In the genomic region with DNA sequence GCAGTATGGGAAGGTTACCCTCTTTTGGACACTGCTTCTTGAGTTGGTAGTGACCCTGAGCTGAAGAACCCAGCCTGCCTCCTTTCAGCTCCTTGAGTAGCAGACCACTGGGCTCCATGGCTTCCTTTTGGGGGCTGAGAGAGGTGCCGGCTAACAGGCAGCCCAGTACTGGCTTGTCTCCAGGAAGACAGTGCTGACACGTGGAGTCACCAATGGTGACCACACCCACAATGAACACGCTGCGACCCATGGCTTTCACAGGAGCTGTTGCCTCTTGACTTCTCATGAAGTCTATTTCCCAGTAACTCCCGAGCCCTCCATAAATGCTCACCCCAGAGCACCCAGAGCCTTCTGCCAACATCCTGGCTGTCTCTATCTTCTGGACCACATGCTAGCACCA, we compare ENCODE assay signal across 8 mouse cellular contexts. TPM values are rescaled to one million over a fixed set of nuclear protein-coding genes. Genes with fewer than 3 reads are reported as not detected.
DNase-seq lines count a peak whose midpoint lies in the region; ATAC-seq and TF ChIP-seq lines count a peak whose summit lies in the region.

No protein-coding gene starts in this region.

- no peak overlapping the region for H3K9ac ChIP-seq in forebrain, embryonic 12.5 days
- H3K9ac ChIP-seq in forebrain, postnatal 0 days = no peak overlapping the region
- H3K9ac ChIP-seq in heart, postnatal 0 days (replicated peaks; ENCODE audit: low read depth, low read length) = no peak overlapping the region

- H3K9me3 ChIP-seq in forebrain, embryonic 12.5 days = no peaks in the 10 kb centered on the region
- no peaks in the 10 kb centered on the region for H3K9me3 ChIP-seq in forebrain, postnatal 0 days (ENCODE audit: low read length)
- no peaks in the 10 kb centered on the region for H3K9me3 ChIP-seq in heart, postnatal 0 days (replicated peaks; ENCODE audit: control insufficient read depth, low read length)

- no peaks in the 10 kb centered on the region for H3K36me3 ChIP-seq in forebrain, embryonic 12.5 days (replicated peaks)
- H3K36me3 ChIP-seq in forebrain, postnatal 0 days (ENCODE audit: insufficient read depth) = no peaks in the 10 kb centered on the region
- H3K36me3 ChIP-seq in heart, postnatal 0 days (replicated peaks; ENCODE audit: control insufficient read depth, insufficient read depth, low read length) = no peaks in the 10 kb centered on the region

- no peak for TF ChIP-seq CTCF in forebrain, postnatal 0 days (IDR thresholded peaks at IDR 0.05; ENCODE audit: low read depth)
- TF ChIP-seq CTCF in heart, postnatal 0 days (IDR thresholded peaks at IDR 0.05; ENCODE audit: low read depth) = no peak

- intact Hi-C loops in left cerebral cortex, postnatal 25 days (cut with DNase I) = loop anchor here (5.0 kb wide), 2 partner anchors 68 to 138 kb away; a partner anchor contains a TSS

- H3K4me1 ChIP-seq in forebrain, embryonic 12.5 days = peaks cover 9% of the 10 kb centered on the region; the same call in 1 of the 2 replicates
- H3K4me1 ChIP-seq in forebrain, postnatal 0 days (ENCODE audit: insufficient read depth) = no peaks in the 10 kb centered on the region
- H3K4me1 ChIP-seq in heart, postnatal 0 days (ENCODE audit: control insufficient read depth, insufficient read depth) = no peaks in the 10 kb centered on the region; the same call in 1 of the 2 replicates

- H3K27me3 ChIP-seq in forebrain, embryonic 12.5 days = 0 out of 2 replicates have a peak, but pooled peaks cover 9% of the 10 kb centered on the region
- H3K27me3 ChIP-seq in forebrain, postnatal 0 days (ENCODE audit: insufficient read depth, low read length) = no peaks in the 10 kb centered on the region
- H3K27me3 ChIP-seq in heart, postnatal 0 days (ENCODE audit: control insufficient read depth, insufficient read depth, low read length) = 0 out of 2 replicates have a peak, but pooled peaks cover 6% of the 10 kb centered on the region

- H3K4me2 ChIP-seq in forebrain, embryonic 12.5 days = peak overlapping the region; percentile 50
- H3K4me2 ChIP-seq in forebrain, postnatal 0 days (ENCODE audit: low read depth) = no peak overlapping the region
- peak overlapping the region; percentile 68 for H3K4me2 ChIP-seq in heart, postnatal 0 days (ENCODE audit: low read depth, low read length)

- WGBS in forebrain, embryonic 12.5 days = 85% methylated on average over 5 of the region's 5 CpGs
- WGBS in forebrain, postnatal 0 days = 70% methylated on average over 5 of the region's 5 CpGs
- 25% methylated on average over 5 of the region's 5 CpGs for WGBS in heart, postnatal 0 days

- H3K4me3 ChIP-seq in forebrain, embryonic 12.5 days (replicated peaks) = no peak overlapping the region
- H3K4me3 ChIP-seq in forebrain, postnatal 0 days (ENCODE audit: low read depth, low read length) = no peak overlapping the region
- peak overlapping the region; percentile 39 for H3K4me3 ChIP-seq in heart, postnatal 0 days (ENCODE audit: low read depth, low read length)

- no peak for ATAC-seq in forebrain, embryonic 12.5 days (ENCODE audit: low FRiP score)
- no peak for ATAC-seq in forebrain, postnatal 0 days
- peak; percentile 31 for ATAC-seq in CD4-positive, CD25-positive, alpha-beta regulatory T cell, adult 4 months
- no peak for ATAC-seq in heart, postnatal 0 days (ENCODE audit: insufficient read depth, low read depth)
- ATAC-seq in megakaryocyte, adult 5-6 weeks (ENCODE audit: poor library complexity, severe bottlenecking) = peak; percentile 26

- DNase-seq in forebrain, postnatal 0 days = no peak
- no peak for DNase-seq in heart, postnatal 0 days (ENCODE audit: low spot score)
- no peak for DNase-seq in right cerebral cortex, postnatal 10 days (ENCODE audit: low spot score in 2 of 2)
- DNase-seq in adrenal gland, adult 18-20 months (ENCODE audit: low spot score in 2 of 2) = no peak
- DNase-seq in left cerebral cortex, postnatal 25 days (ENCODE audit: low spot score in 2 of 2) = no peak

- no peak for TF ChIP-seq EP300 in heart, postnatal 0 days (IDR thresholded peaks at IDR 0.05; ENCODE audit: low read depth)

- no peak overlapping the region for H3K27ac ChIP-seq in forebrain, embryonic 12.5 days
- no peak overlapping the region for H3K27ac ChIP-seq in forebrain, postnatal 0 days (ENCODE audit: low read depth, low read length)
- no peak overlapping the region for H3K27ac ChIP-seq in heart, postnatal 0 days (ENCODE audit: low read depth)

RNA-seq across cellular contexts. Expression of a gene that starts 6.5 kb away (rescaled TPM):
- polyA plus RNA-seq in forebrain, embryonic 12.5 days (2016; fragmentation: Nextera tagmentation; extraction: Ambion mirVana) = 0.40 and 0.76 TPM in 2 replicates
- total RNA-seq in forebrain, postnatal 0 days (2014; rRNA removed) = 1.1 and 1.9 TPM in 2 replicates
- 0.48 and 0.52 TPM in 2 replicates for polyA plus RNA-seq in forebrain, postnatal 0 days (2015; fragmentation: Nextera tagmentation; extraction: Ambion mirVana)
- 1 to 10 TPM in 1 of 2 experiments, under 1 TPM in 1; 0.57 to 1.8 TPM for polyA plus RNA-seq in CD4-positive, CD25-positive, alpha-beta regulatory T cell, adult 4 months (2017; shearing (Covaris generic))
- 0.04 and 0.77 TPM in 2 replicates for total RNA-seq in heart, postnatal 0 days (2014; rRNA removed; ENCODE audit: low replicate concordance)
- polyA plus RNA-seq in heart, postnatal 0 days (2015; fragmentation: Nextera tagmentation; extraction: Ambion mirVana) = 0.22 and 0.42 TPM in 2 replicates
- total RNA-seq in megakaryocyte, adult 5-6 weeks (2015) = 0.36 TPM in 1 of 2 replicates, not detected in the other
- total RNA-seq in megakaryocyte, adult 5-6 weeks (2017) = 0.11 and 0.73 TPM in 2 replicates
- total RNA-seq in adrenal gland, adult 18-20 months (2021) = under 1 TPM; 0.13 to 0.45 TPM
- 1 to 10 TPM; 1.0 to 1.6 TPM for total RNA-seq in left cerebral cortex, postnatal 25 days (2021)

Comparison
In these comparisons a context has a peak if more than half of its experiments do, and no peak if none do; other contexts are left out.
1. ATAC-seq: peak in CD4-positive, CD25-positive, alpha-beta regulatory T cell, adult 4 months (single experiment) and megakaryocyte, adult 5-6 weeks (single experiment); none in forebrain, embryonic 12.5 days (single experiment), forebrain, postnatal 0 days (single experiment) and heart, postnatal 0 days (single experiment).